Mouse (Mus musculus) left cerebral cortex, postnatal 10 days (tissue): Measurements from ENCODE around the gene Epm2aip1. TPM values are rescaled to one million over a fixed set of nuclear protein-coding genes. Genes with fewer than 3 reads are reported as not detected.

Experiments used
- DNase-seq, 2 experiments: peaks; one replicate each; pipeline ENCODE4 v3.0.0; 2021 to 2022; ENCODE audit warnings: low spot score in 2 of 2, mixed read lengths in 1 of 2; ENCODE audit errors: extremely low spot score in 1 of 2
- intact Hi-C: fragments of 180-260 bp; cut with DNase I; formaldehyde crosslinking; loops from one replicate; pipeline ENCODE4 v1.15.1; 2025
- total RNA-seq, 2 experiments: library from RNA; stranded (reverse); gene quantifications; 2 replicates each; pipeline ENCODE4 v1.2.3; 2021

Gene Epm2aip1
- total RNA-seq, 2 experiments from 2014 or later: 83.7 to 85.5 TPM

GRCm38 (mm10) chr9:111285061-111285460 is 13.3 kb downstream of the Epm2aip1 start:
- intact Hi-C loops: no loop called here
- DNase-seq: no peak

GRCm38 (mm10) chr9:111285676-111286075 is 13.9 kb downstream of the Epm2aip1 start:
- intact Hi-C loops: no loop called here
- no peak for DNase-seq

DNA sequence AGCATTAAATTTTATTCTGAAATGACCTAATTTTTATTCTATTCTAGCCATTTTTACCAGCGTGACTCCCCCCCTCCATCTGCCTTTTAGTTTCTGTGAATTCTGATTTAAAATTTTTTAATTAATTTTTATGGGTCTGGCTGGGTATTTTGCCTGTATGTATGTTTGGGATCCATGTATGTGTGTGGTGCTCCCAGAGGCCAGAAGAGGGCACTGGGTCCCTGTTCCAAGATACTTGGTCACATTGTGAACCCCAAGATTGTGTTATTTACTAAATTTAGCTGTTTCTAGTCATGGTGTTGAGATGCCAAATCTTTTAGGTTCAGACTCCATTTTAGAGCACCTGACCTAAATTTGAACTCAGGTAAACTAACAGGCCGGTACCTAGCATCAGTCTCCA is 14.7 kb downstream of the Epm2aip1 start:
- intact Hi-C loops: no loop called here
- no peak for DNase-seq

DNA sequence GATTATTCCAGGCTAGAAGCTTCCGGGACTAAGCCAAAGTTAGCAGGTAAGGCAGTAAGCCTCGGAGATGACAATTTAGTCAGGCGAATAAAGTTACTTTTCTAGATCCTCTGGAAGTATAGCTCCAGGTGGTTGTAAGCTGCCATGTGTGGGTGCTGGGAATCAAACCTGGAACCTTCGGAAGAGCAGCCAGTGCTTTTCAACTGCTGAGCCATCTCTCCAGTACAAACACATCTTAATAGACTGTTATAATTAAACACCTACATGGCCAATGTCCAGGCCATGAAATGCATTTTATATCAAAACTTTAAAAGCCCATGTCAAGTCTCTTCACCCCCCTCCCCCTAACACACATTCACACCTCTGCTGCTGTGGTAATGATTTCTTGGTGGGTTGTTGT is 16.2 kb downstream of the Epm2aip1 start:
- intact Hi-C loops: no loop called here
- no peak for DNase-seq

DNA sequence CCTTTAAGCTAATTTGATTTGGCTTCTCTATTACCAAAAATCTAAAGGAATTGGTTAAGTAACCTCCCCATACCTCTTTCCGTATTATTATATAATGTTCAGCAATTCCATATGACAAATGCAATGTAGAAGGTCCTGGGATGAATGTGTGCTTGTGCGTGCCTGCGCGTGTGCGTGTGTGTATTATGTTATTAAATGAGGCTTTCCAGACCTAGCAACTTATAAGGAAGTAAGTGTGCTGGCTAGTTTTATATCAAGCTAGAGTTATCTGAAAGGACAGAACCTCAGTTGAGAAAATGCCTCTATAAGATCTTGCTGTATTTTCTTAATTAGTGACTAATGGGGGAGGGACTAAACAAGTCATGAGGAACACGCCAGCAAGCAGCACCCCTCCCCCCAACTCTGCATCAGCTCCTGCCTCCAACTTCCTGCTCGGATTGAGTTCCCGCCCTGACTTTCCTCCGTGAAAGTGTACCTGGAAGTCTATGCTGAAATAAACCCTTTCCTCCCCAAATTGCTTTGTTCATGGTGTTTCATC is 17.6 kb downstream of the Epm2aip1 start:
- intact Hi-C loops: no loop called here
- peak in 1 of 2 experiments; percentile 64 for DNase-seq

DNA sequence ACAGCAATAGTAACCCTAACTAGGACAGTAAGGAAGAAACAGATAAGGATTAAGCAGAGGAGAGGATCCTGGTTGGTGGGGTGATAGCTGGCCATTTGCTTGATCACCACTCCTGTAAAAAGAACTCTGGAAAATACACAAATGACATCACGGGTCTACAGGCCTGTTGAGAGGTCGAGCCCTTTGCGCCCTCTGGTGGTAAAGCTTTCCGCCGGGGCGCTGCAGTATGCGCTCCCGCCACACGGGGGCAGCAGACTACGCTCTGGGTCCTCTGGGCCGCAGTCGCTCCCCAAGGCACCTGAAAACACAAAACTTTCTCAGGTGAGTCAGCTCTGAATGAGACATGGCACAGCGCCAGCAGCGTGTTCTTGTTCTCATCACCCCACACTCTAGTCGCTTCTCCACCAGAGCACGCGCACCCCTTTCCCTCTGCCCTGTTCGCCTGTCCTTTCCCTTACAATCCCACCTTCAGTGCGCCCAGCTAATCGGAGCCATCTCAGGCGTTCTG is 18.2 kb downstream of the Epm2aip1 start:
- DNase-seq: peak; percentile 76 to 82
- intact Hi-C loops: loop anchor here (5.0 kb wide), 1 partner anchor 187 kb away; no protein-coding TSS in a partner anchor

DNA sequence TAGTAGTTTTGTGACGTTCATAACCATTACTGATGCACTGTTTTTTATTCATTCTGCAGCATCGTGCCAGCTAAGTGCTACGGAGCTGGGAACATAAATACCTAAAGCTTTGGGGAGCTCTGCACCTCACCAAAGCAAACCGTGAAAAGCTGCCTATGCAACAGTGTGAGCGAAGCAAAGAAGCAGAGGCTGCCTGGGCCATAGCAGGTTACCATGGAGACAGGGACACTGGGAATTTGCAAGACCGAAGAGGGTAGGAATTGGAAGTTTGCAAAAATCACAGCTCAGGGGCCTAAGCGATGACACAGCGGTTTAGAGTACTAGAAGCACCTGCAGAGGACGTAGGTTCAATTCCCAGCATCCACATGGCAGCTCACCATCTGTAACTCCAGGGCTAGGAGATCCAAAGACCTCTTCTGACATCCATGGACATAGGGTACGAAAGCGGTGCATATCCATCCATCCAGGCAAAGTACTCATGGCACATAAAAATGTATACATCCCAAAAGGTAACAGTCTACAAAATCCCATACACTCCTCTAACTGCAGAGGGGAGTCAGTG is 18.9 kb downstream of the Epm2aip1 start:
- DNase-seq: no peak
- intact Hi-C loops: loop anchor here (5.0 kb wide), 1 partner anchor 187 kb away; no protein-coding TSS in a partner anchor

DNA sequence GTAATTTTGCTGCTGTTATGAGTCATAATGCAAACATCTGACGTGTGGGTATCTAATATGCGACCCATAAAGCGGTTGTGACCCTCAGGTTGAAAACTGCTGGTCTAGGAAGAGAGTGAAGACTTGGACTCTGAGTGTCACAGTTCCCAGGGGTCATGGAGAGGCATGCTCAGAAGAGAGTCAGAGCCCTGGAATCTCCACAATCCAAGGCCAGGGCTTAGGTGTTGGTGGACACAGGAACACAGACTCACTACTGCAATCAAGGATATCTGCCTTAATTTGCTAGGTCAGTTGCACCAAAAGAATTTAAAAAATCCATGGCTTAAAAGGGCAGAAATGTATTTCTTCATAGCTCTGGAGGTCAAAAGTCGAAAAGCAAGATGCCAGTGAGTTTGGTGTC is 21.5 kb downstream of the Epm2aip1 start:
- no peak for DNase-seq
- intact Hi-C loops: loop anchor here (5.0 kb wide), 1 partner anchor 184 kb away; no protein-coding TSS in a partner anchor

DNA sequence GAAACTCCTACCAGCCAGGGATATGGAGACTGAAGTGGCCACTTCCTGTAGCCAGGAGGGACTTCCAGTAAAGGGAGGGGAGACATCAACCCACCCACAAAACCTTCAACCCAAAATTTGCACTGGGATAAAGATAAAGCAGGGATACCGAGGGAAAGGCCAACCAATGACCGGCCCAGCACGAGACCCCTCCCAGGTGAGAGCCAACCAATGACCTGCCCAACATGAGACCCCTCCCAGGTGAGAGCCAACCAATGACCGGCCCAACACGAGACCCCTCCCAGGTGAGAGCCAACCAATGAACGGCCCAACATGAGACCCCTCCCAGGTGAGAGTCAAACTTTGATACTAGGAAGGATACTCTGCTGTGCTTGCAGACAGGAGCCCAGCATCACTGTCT is 23.2 kb downstream of the Epm2aip1 start:
- DNase-seq: no peak
- intact Hi-C loops: loop anchor here (5.0 kb wide), 1 partner anchor 182 kb away; no protein-coding TSS in a partner anchor

GRCm38 (mm10) chr9:111295323-111295722 is 23.6 kb downstream of the Epm2aip1 start:
- DNase-seq: no peak
- intact Hi-C loops: no loop called here

- intact Hi-C loops: no loop called here
- no peak for DNase-seq
Observed at GRCm38 (mm10) chr9:111296433-111296832, 24.7 kb downstream of the Epm2aip1 start.

DNA sequence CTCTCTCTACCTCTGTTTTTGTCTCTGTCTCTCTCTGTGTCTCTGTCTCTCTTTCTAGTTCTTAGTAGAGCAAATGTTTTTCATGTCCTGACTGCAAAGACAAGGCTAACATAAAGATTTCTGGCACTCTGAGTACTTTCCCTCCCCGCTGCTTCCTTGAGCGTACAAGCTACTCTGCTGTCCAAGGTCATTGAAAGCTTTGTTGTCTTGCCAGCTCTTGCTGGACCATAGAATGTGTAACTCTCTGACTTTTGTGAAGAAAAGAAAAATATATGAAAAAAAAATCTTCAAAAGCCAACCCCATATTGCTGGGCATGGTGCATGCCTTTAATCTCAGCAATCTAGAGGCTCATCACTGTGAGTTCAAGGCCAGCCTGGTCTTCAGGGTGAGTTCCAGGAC is 26.9 kb downstream of the Epm2aip1 start:
- DNase-seq: no peak
- intact Hi-C loops: no loop called here

- intact Hi-C loops: no loop called here
- DNase-seq: no peak
Observed at GRCm38 (mm10) chr9:111302196-111302831, 30.6 kb downstream of the Epm2aip1 start.

- intact Hi-C loops: no loop called here
- no peak for DNase-seq
Observed at GRCm38 (mm10) chr9:111304036-111304435, 32.3 kb downstream of the Epm2aip1 start.

DNA sequence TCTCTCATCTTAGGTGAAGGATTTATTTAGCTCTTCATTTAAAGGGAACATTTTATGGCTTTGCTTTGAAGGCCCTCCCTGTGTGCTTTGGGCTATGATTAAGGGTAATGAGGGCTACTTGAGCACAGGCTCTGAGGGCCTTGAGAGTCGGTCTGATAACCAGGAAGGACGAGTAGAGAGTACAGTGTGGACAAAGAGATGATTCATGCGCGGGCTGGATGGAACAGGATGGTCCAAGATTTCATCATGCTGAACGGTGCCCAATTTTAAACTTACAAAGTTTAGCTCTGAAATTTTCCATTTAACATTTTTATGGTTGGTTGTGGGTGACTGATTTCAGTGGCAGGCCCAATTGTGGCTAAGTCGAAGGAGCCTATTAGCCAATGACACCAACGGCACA is 34.4 kb downstream of the Epm2aip1 start:
- DNase-seq: no peak
- intact Hi-C loops: no loop called here

DNA sequence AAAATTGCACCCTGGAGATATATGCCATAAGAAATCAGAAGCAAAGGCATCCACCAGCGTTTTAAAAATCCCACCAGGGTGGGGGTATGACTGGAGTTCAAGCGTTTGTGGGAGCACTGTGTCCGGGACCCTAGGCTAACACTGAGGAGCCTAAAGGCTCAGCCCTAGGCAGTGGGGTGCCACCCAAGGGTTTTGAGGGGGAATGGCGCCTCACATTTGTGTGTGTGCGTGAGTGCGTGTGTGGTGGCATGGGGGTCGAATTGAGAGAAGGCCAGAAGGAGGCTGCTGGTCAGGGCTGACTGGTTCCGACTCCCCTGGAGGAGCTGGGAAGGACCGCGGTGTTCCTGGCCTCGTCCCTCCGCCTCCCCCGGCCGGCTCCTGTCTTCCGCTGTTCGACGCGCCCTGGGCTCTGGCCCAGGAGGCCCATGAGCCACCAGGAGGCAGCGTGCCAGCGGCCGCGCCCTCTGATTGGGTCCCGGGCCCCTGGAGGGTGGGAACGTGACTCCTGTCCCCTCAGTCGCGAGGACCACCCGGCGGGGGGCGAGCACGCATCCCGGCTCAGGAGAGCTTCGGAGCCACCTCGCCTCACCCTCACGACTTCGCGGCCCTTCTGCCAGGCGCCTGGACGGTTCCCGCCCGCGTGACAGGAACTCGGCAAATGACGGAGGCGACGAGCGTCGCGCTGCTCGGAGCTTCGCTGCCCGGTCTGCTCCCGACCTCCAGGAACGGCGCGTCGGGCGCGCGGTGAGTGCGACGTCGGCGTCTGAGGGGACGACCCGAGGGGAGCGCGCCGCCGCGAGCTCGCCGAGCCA is 39.5 kb downstream of the Epm2aip1 start, which contains the start of gene Trank1:
TSS of gene Trank1 (plus strand) at position 709 of the 812 bp plus-strand sequence.
- DNase-seq: peak in 1 of 2 experiments; percentile 70
- intact Hi-C loops: no loop called here

DNA sequence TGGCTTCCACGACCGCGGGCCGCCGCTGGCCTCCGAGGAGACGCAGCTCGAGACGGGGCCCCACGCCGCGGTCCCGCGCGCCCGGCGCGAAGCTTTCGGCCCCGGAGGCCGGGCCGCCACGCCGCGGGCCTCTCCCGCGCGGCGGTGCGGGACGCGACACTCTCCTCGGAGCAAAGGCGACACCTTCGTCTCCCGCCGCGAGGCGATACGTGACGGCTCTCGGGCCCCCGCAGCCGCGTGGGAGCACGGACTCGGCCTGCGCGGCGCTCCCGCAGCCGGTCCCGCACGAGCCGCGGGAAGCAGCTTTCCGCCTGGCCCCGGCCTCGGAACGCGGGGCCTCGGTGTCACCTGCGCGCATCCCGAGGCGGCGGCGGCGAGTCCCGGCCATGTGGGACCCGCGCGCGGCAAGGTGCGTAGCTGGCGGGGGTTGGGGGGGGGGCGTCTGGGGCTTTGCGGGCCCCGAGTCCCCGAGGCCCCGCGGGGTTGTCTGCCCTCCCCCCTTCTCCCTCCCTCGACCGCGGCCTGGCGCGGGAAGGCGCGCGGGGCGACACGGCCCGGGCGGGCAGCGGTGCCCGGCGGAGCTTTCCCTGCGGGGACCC is 40.2 kb downstream of the Epm2aip1 start:
- peak in 1 of 2 experiments; percentile 45 for DNase-seq
- intact Hi-C loops: no loop called here

GRCm38 (mm10) chr9:111312442-111313141 is 40.9 kb downstream of the Epm2aip1 start:
- DNase-seq: peak in 1 of 2 experiments; percentile 55
- intact Hi-C loops: no loop called here
